Mouse (Mus musculus): ENCODE results near the gene Cmc1.

The Cmc1 gene

GRCm38 (mm10) chr9:118030252-118030651 lies 119.7 kb downstream of the Cmc1 start:
- DNase-seq (ENCODE audit: low spot score), result no peak

GRCm38 (mm10) chr9:118029490-118029889 lies 120.5 kb downstream of the Cmc1 start:
- no peak for DNase-seq (ENCODE audit: low spot score)

GRCm38 (mm10) chr9:118024966-118025365 lies 125.0 kb downstream of the Cmc1 start:
- DNase-seq (ENCODE audit: low spot score), result no peak

Measured in yolk sac, embryonic 10.5 days (tissue).